20 mouse cellular contexts compared by ENCODE assay signal in genomic region chr2:120096191-120096590, GRCm38 (mm10). TPM values are rescaled to one million over a fixed set of nuclear protein-coding genes. Genes with fewer than 3 reads are reported as not detected.
DNase-seq lines count a peak whose midpoint lies in the region; ATAC-seq lines count a peak whose summit lies in the region.
"Had no signal": no experiment of that assay in that cellular context is flagged by ENCODE, and none has a peak within 500 bp of the region (broad histone marks: within the 10 kb centered on the region; RNA-seq: fewer than 3 reads in every experiment).

No protein-coding gene starts in this region.

- H3K4me3 ChIP-seq in heart, embryonic 10.5 days, result no peak overlapping the region
- H3K4me3 ChIP-seq in heart, embryonic 14.5 days (ENCODE audit: control insufficient read depth in 1 of 2, insufficient read depth in 1 of 2, low read depth in 1 of 2, low read length in 2 of 2), result no peak overlapping the region
- no peak overlapping the region for H3K4me3 ChIP-seq in heart, embryonic 16.5 days (ENCODE audit: low read length)
- H3K4me3 ChIP-seq in macrophage (ENCODE audit: inconsistent target), result no peak overlapping the region
- H3K4me3 ChIP-seq: embryonic facial prominence, embryonic 15.5 days; erythroblast, embryonic 14.5 days; forebrain, embryonic 10.5 days; hindbrain, embryonic 10.5 days; intestine, embryonic 15.5 days had no signal

- H3K36me3 ChIP-seq in heart, embryonic 10.5 days, result peaks cover 51% of the 10 kb centered on the region
- H3K36me3 ChIP-seq in heart, embryonic 14.5 days (ENCODE audit: control insufficient read depth, insufficient read depth, low read length), result peaks cover 51% of the 10 kb centered on the region
- peaks cover 19% of the 10 kb centered on the region for H3K36me3 ChIP-seq in heart, embryonic 16.5 days (ENCODE audit: control insufficient read depth, insufficient read depth)
- H3K36me3 ChIP-seq in macrophage (ENCODE audit: inconsistent target), result peaks cover 65% of the 10 kb centered on the region
- H3K36me3 ChIP-seq: embryonic facial prominence, embryonic 15.5 days; intestine, embryonic 15.5 days had no signal

- 77% methylated on average over 8 of the region's 8 CpGs for WGBS in heart, embryonic 10.5 days
- 57% methylated on average over 8 of the region's 8 CpGs for WGBS in heart, embryonic 14.5 days
- WGBS in heart, embryonic 16.5 days, result 53% methylated on average over 8 of the region's 8 CpGs
- 76% methylated on average over 8 of the region's 8 CpGs for WGBS in macrophage (ENCODE audit: missing documents)

- H3K27me3 ChIP-seq in heart, embryonic 10.5 days (ENCODE audit: insufficient read depth, poor library complexity, severe bottlenecking), result no peaks in the 10 kb centered on the region
- no peaks in the 10 kb centered on the region for H3K27me3 ChIP-seq in heart, embryonic 14.5 days (ENCODE audit: control insufficient read depth, insufficient read depth, low read length)
- no peaks in the 10 kb centered on the region for H3K27me3 ChIP-seq in heart, embryonic 16.5 days (ENCODE audit: control insufficient read depth, insufficient read depth, low read length)
- H3K27me3 ChIP-seq: embryonic facial prominence, embryonic 15.5 days; intestine, embryonic 15.5 days had no signal

- H3K27ac ChIP-seq in heart, embryonic 10.5 days, result peak overlapping the region; percentile 89
- peak overlapping the region; percentile 21 to 95; a peak in 3 of 4 replicates for H3K27ac ChIP-seq in heart, embryonic 14.5 days (replicated peaks in 1 of 2; ENCODE audit: control insufficient read depth in 1 of 2, insufficient read depth in 1 of 2, low read depth in 2 of 2, low read length in 2 of 2)
- H3K27ac ChIP-seq in heart, embryonic 16.5 days (ENCODE audit: low read length), result peak overlapping the region; percentile 99
- peak overlapping the region; percentile 85 for H3K27ac ChIP-seq in macrophage
- H3K27ac ChIP-seq: embryonic facial prominence, embryonic 15.5 days; forebrain, embryonic 10.5 days; hindbrain, embryonic 10.5 days; hindbrain, embryonic 14.5 days; intestine, embryonic 15.5 days had no signal

- H3K4me1 ChIP-seq in heart, embryonic 10.5 days, result peaks cover 62% of the 10 kb centered on the region
- H3K4me1 ChIP-seq in heart, embryonic 14.5 days (ENCODE audit: control insufficient read depth in 2 of 2, insufficient read depth in 2 of 2, low read length in 2 of 2), result peaks cover 41 to 47% of the 10 kb centered on the region in 2 experiments
- peaks cover 48% of the 10 kb centered on the region for H3K4me1 ChIP-seq in heart, embryonic 16.5 days (ENCODE audit: control insufficient read depth, insufficient read depth, low read length)
- H3K4me1 ChIP-seq: forebrain, embryonic 10.5 days; hindbrain, embryonic 10.5 days had no signal

- H3K4me2 ChIP-seq in heart, embryonic 14.5 days (ENCODE audit: low read length), result no peak overlapping the region
- H3K4me2 ChIP-seq in heart, embryonic 16.5 days (ENCODE audit: low read depth, low read length), result no peak overlapping the region
- H3K4me2 ChIP-seq: embryonic facial prominence, embryonic 15.5 days; hindbrain, embryonic 14.5 days; intestine, embryonic 15.5 days had no signal

- DNase-seq in heart, embryonic 10.5 days (ENCODE audit: low spot score), result no peak
- no peak for DNase-seq in heart, adult 9 months (ENCODE audit: low spot score in 2 of 2)
- DNase-seq in heart, adult 8-10 months (ENCODE audit: low spot score), result no peak
- DNase-seq in urinary bladder, postnatal 36 days (ENCODE audit: low spot score in 2 of 2), result no peak
- DNase-seq: adrenal gland, adult 2 months; adrenal gland, postnatal 25 days; cerebellum, adult 2 months; cerebellum, postnatal 14 days; embryo, embryonic 11 days; kidney, adult 18-20 months had no signal

- H3K9ac ChIP-seq in heart, embryonic 14.5 days (ENCODE audit: low read length), result 0 out of 2 replicates have a peak overlapping the region, but pooled peaks have one; percentile 6
- H3K9ac ChIP-seq in heart, embryonic 16.5 days (ENCODE audit: low read length), result no peak overlapping the region
- H3K9ac ChIP-seq: embryonic facial prominence, embryonic 15.5 days; hindbrain, embryonic 14.5 days; intestine, embryonic 15.5 days had no signal

- no peak for ATAC-seq in heart, embryonic 14.5 days (ENCODE audit: insufficient number of reproducible peaks, insufficient read depth, low FRiP score, low read depth)
- ATAC-seq in heart, embryonic 16.5 days (replicated peaks; ENCODE audit: extremely low read depth, insufficient read depth, low FRiP score), result no peak
- ATAC-seq: forebrain, embryonic 14.5 days; intestine, embryonic 15.5 days had no signal

- H3K79me2 ChIP-seq in macrophage (ENCODE audit: inconsistent target), result peaks cover 72% of the 10 kb centered on the region

- H3K9me3 ChIP-seq in heart, embryonic 10.5 days, result no peaks in the 10 kb centered on the region
- H3K9me3 ChIP-seq in heart, embryonic 14.5 days (ENCODE audit: control insufficient read depth, low read length), result no peaks in the 10 kb centered on the region
- H3K9me3 ChIP-seq in heart, embryonic 16.5 days (replicated peaks; ENCODE audit: control insufficient read depth, low read length), result no peaks in the 10 kb centered on the region
- H3K9me3 ChIP-seq: embryonic facial prominence, embryonic 15.5 days; forebrain, embryonic 10.5 days; hindbrain, embryonic 10.5 days; intestine, embryonic 15.5 days had no signal

RNA-seq across cellular contexts. Expression of gene Ehd4, which starts 58.2 kb away (rescaled TPM):
- polyA plus RNA-seq in heart, embryonic 10.5 days (2016; fragmentation: Nextera tagmentation; extraction: Ambion mirVana), result 115 and 173 TPM in 2 replicates
- polyA plus RNA-seq in heart, embryonic 14.5 days (2014; fragmentation: Nextera tagmentation; extraction: Ambion mirVana), result 141 and 152 TPM in 2 replicates
- 100 to 1,000 TPM; 312 to 410 (median 362) TPM for total RNA-seq in heart, adult 8-10 months (2022)
- 163 and 195 TPM in 2 replicates for polyA plus RNA-seq in heart, embryonic 16.5 days (2015; fragmentation: Nextera tagmentation; extraction: Ambion mirVana)
- 100 to 1,000 TPM in 13 of 26 experiments, 10 to 100 TPM in 13; 30.2 to 195 (median 102) TPM for total RNA-seq in macrophage (2018; cell fraction: chromatin; rRNA removed)
- total RNA-seq in macrophage (2018; cell fraction: cytosol; rRNA removed), result 100 to 1,000 TPM; 274 to 430 (median 371) TPM
- total RNA-seq in macrophage (2018; cell fraction: nucleus; rRNA removed), result 100 to 1,000 TPM in 25 of 26 experiments, 10 to 100 TPM in 1; 98.0 to 295 (median 201) TPM
- polyA plus RNA-seq in macrophage (2018), result 253 to 336 TPM (median 297 TPM) in 3 replicates
